Mouse (Mus musculus) ES-E14 (cell line): ENCODE results near the gene Paxx. TPM values are rescaled to one million over a fixed set of nuclear protein-coding genes. Genes with fewer than 3 reads are reported as not detected.

ENCODE experiments used
- DNase-seq: peaks from one replicate; pipeline ENCODE4 v3.0.0-alpha.2; 2013; ENCODE audit warnings: low read depth, low spot score
- H3K27ac ChIP-seq: 2 replicates; pipeline ENCODE4 v1.5.1; 2012; ENCODE audit warnings: low read depth, mild to moderate bottlenecking, low read length, moderate library complexity, mixed read lengths; ENCODE audit not compliant: poor library complexity, insufficient read depth, severe bottlenecking
- H3K36me3 ChIP-seq: 2 replicates; pipeline ENCODE4 v1.6.1; 2012; ENCODE audit warnings: mild to moderate bottlenecking, low read length, moderate library complexity, mixed read lengths; ENCODE audit not compliant: control insufficient read depth, poor library complexity, insufficient read depth, severe bottlenecking
- H3K4me1 ChIP-seq, 2 experiments: fragments of 150-350 bp in 1 of 2; sonication (generic) in 1 of 2; 2 replicates each; pipeline ENCODE4 v1.6.1; 2012; ENCODE audit warnings: low read length in 2 of 2, mild to moderate bottlenecking in 1 of 2, mixed read lengths in 1 of 2; ENCODE audit not compliant: control insufficient read depth in 2 of 2, insufficient read depth in 2 of 2, poor library complexity in 1 of 2
- H3K4me3 ChIP-seq, 2 experiments: fragments of 150-350 bp in 1 of 2; sonication (generic) in 1 of 2; 2 replicates each; pipeline ENCODE4 v1.5.1; 2012; ENCODE audit warnings: low read length in 2 of 2, low read depth in 1 of 2, mild to moderate bottlenecking in 1 of 2, mixed read lengths in 1 of 2; ENCODE audit not compliant: insufficient read depth in 1 of 2, poor library complexity in 1 of 2, severe bottlenecking in 1 of 2
- H3K9ac ChIP-seq: 2 replicates; pipeline ENCODE4 v1.6.1; 2012; ENCODE audit warnings: low read depth, mild to moderate bottlenecking, low read length, mixed read lengths; ENCODE audit not compliant: poor library complexity, insufficient read depth, severe bottlenecking
- H3K9me3 ChIP-seq: fragments of 150-350 bp; sonication (generic); 2 replicates; pipeline ENCODE4 v1.6.1; 2012; ENCODE audit warnings: low read depth, mild to moderate bottlenecking, low read length; ENCODE audit not compliant: control insufficient read depth, insufficient read depth
- CHD2 ChIP-seq: IDR thresholded peaks from 2 replicates; pipeline ENCODE4 v1.6.1; 2014; ENCODE audit warnings: mild to moderate bottlenecking, low read depth, low read length, inconsistent platforms
- HCFC1 ChIP-seq: IDR thresholded peaks from 2 replicates; pipeline ENCODE4 v1.6.1; 2012; ENCODE audit warnings: low read length, inconsistent platforms, borderline replicate concordance; ENCODE audit not compliant: insufficient read depth
- MAFK ChIP-seq: IDR thresholded peaks from 2 replicates; pipeline ENCODE4 v1.6.1; 2014; ENCODE audit warnings: mild to moderate bottlenecking, low read depth, low read length, inconsistent platforms; ENCODE audit not compliant: insufficient read depth
- ZC3H11A ChIP-seq: IDR thresholded peaks from 2 replicates; pipeline ENCODE4 v1.6.1; 2012; ENCODE audit warnings: low read depth, mild to moderate bottlenecking, inconsistent platforms, low read length, borderline replicate concordance
- ZNF384 ChIP-seq: IDR thresholded peaks from 2 replicates; pipeline ENCODE4 v1.6.1; 2012; ENCODE audit warnings: low read depth, low read length, inconsistent platforms
- in situ Hi-C, 2 experiments: fragments of 600-800 bp; cut with MboI; formaldehyde crosslinking; loops; one replicate each; pipeline ENCODE4 v1.15.1; 2025; ENCODE audit warnings: low sequenced_read_pairs in 2 of 2, inconsistent platforms in 1 of 2; ENCODE audit not compliant: unreplicated experiment in 2 of 2
- total RNA-seq: library from RNA; depleted of rRNA; stranded (reverse); fragments of 300-350 nt; gene quantifications from 2 replicates; pipeline ENCODE4 v1.2.3, GENCODE M21; 2012

Paxx gene
- total RNA-seq, 1 experiment: 4.8 TPM

- H3K9ac ChIP-seq: no peak overlapping the region
- in situ Hi-C loops: no loop called here
- no peak for TF ChIP-seq ZC3H11A
- TF ChIP-seq ZNF384: no peak
- TF ChIP-seq HCFC1: no peak
- TF ChIP-seq MAFK: no peak
- no peak for TF ChIP-seq CHD2
Observed at GRCm38 (mm10) chr2:25477967-25478675, 17.2 kb upstream of the Paxx start.

GRCm38 (mm10) chr2:25477541-25477940, 16.6 kb upstream of the Paxx start:
- H3K4me3 ChIP-seq: no peak overlapping the region
- no peak overlapping the region for H3K9ac ChIP-seq
- no peaks in the 10 kb centered on the region for H3K4me1 ChIP-seq
- in situ Hi-C loops: no loop called here
- H3K27ac ChIP-seq: no peak overlapping the region
- no peaks in the 10 kb centered on the region for H3K36me3 ChIP-seq
- TF ChIP-seq ZNF384: no peak
- TF ChIP-seq MAFK: no peak
- no peak for TF ChIP-seq CHD2
- no peaks in the 10 kb centered on the region for H3K9me3 ChIP-seq
- no peak for DNase-seq

More at GRCm38 (mm10) chr2:25477967-25478675, 17.2 kb upstream of the Paxx start:
- no peaks in the 10 kb centered on the region for H3K4me1 ChIP-seq
- no peak for DNase-seq
- H3K4me3 ChIP-seq: no peak overlapping the region
- H3K36me3 ChIP-seq: no peaks in the 10 kb centered on the region
- H3K9me3 ChIP-seq: no peaks in the 10 kb centered on the region
- no peak overlapping the region for H3K27ac ChIP-seq

GRCm38 (mm10) chr2:25472550-25472949, 11.7 kb upstream of the Paxx start:
- H3K4me3 ChIP-seq: no peak overlapping the region
- no peak overlapping the region for H3K9ac ChIP-seq
- TF ChIP-seq HCFC1 (no peak), ZNF384 (no peak), CHD2 (no peak), ZC3H11A (no peak), MAFK (no peak)
- no peaks in the 10 kb centered on the region for H3K36me3 ChIP-seq
- in situ Hi-C loops: no loop called here
- H3K4me1 ChIP-seq: no peaks in the 10 kb centered on the region
- no peak overlapping the region for H3K27ac ChIP-seq
- H3K9me3 ChIP-seq: no peaks in the 10 kb centered on the region
- no peak for DNase-seq

GRCm38 (mm10) chr2:25469969-25470368, 9.1 kb upstream of the Paxx start, which contains the start of gene Ptgds:
TSS of gene Ptgds (minus strand) at chr2:25470046.
- TF ChIP-seq ZNF384 (no peak), ZC3H11A (no peak), HCFC1 (no peak), CHD2 (no peak), MAFK (no peak)
- H3K9me3 ChIP-seq: no peaks in the 10 kb centered on the region

More at GRCm38 (mm10) chr2:25469969-25470368, 9.1 kb upstream of the Paxx start, which contains the start of gene Ptgds:
- H3K36me3 ChIP-seq: no peaks in the 10 kb centered on the region
- H3K4me3 ChIP-seq: no peak within 1 kb of the TSS
- in situ Hi-C loops: no loop called here
- H3K27ac ChIP-seq: no peak within 1 kb of the TSS
- H3K4me1 ChIP-seq: no peaks in the 10 kb centered on the region
- DNase-seq: no peak
- no peak within 1 kb of the TSS for H3K9ac ChIP-seq
